Mouse (Mus musculus) heart, adult 8-10 months (tissue): ENCODE results near the gene Padi1. TPM values are rescaled to one million over a fixed set of nuclear protein-coding genes. Genes with fewer than 3 reads are reported as not detected.
A peak's percentile ranks its signal among the peaks of the same experiment; 100 is the strongest.

Experiments
- DNase-seq: peaks from one replicate; pipeline ENCODE4 v3.0.0; 2022; ENCODE audit warnings: low spot score
- total RNA-seq, 4 experiments: library from RNA; stranded (reverse); gene quantifications; 2 replicates each; pipeline ENCODE4 v1.2.4; 2022

The Padi1 gene
- total RNA-seq, 4 experiments from 2014 or later, result not detected

DNA sequence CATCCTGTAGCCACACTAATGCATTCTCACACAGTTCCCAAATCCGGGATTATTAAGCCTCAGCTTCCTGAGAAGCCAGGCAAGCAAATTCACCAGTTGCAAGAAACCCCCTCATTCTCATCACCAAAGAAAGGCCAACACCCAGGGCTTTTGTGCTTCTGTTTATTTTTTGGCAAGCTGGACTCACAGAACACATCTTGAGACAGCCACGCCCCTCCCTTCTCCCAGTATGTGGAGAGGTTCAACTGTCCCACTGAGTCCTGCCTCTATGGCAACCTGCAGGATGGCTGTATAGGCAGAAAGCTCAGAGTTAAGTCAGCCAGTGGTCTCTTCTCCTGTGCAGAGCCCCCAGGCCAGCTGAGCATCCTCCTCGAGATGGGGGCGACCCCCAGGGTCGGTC, 60.4 kb downstream of the Padi1 start:
- DNase-seq, result no peak

DNA sequence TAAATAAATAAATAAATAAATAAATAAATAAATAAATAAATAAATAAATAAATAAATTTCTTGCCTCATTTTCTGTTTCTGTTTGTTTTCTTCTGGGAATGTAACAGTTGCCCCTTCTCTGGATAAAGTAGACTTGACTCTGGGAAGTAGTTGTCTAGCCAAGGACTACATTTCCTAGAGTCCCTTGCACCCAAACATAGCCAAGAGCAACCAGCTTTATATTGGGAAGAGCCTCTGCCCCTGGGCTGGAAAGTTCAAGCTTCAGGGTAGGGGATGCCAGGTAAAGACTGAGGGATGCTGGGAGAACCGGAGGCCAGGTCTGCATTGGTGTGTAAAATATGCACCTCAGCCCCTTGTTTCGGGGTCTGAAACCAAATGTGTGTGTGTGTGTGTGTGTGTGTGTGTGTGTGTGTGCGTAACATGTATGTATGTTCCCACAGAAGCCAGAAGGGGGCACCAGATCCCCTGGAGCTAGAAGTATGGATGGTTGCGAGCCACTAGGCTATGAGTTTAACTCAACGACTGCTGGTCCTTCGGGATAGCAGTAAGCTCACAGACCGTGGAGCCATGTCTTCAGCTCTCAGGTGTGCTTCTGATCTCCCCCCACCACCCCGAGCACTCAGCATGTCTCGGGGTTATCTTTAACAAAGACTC, 61.2 kb downstream of the Padi1 start:
- DNase-seq, result no peak

DNA sequence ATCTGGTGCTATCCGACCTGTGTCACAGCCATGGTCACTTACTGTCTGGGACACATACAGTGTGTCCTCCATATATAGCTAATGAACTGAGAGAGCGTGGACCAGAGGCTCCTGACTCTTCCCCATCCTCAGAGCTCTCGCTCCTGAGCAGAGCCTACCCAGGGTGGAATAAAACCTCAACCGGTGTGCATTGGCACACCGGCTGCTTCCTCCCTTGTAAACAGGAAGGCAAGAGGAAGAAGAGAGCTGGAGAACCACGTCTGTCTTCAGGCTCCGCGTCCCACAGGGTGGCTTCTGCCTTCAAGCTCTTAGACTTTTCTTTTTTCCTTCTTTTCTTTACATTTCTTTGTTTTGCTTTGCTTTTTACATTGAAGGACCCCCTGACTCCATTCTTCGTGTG, 62.8 kb downstream of the Padi1 start:
- DNase-seq, result no peak

DNA sequence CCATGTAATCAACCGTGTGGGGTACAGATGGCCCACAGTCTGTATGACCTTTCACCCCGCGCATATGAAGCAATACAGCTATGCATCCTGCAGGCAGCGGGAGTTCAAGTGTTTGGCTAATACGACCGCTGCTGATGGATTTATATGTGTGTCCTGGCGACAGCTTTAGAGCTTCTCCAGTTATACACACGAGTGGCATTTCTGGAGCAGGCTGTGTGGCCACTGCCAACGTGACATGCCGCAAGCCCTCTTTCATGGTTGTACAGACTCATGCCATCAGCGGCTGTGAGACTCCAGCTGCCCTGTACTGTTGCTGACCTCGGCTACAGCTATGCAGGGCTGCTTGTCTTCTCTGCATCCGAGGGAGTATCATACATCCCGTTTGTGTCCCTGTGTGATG, 65.1 kb downstream of the Padi1 start:
- no peak for DNase-seq

DNA sequence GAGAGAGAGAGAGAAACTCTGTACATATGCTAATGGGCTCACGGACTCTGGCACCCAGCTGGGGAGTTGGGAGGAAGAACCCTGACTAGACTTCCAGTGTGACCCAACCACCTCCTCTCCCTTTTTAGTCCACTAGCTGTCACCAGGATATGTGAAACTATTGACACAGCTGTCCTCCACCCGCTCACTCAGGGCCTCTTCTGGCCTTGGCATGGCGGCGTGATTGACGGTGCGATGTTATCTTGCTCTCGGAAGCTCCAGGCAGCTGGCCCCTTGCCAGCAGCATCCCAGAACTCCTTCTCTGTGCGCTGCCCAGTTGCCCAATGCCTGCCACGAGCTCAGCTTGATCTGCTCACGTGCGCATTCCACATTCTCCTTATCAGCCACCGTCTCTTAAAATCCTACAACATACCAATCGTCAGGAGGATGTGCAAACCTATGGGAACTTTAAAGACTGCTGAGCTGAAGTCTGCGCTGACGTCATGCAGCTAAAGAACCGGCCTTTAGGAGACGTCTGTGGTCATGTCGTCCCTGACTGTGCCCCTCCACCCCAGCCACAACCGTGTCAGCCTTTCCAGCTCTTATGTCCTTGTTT, 65.7 kb downstream of the Padi1 start:
- no peak for DNase-seq

DNA sequence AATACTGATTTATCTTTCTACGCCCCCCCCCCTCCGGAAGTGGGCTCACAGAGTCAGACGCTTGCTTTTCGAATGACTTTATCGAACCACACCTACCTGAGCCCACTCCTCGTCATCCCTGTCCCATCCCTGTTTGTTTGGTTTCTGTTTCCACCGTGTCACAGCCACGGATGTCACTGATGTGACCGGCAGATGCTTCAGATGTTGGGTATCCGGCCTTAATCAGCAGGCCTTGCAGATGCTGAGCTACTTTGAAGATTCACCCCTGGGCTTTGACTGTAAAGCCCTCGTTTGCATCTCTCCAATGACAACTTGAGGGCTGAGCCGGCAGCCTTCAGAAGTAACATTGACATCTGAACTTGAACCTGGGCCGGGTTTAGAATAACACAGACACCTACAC, 69.0 kb downstream of the Padi1 start:
- DNase-seq, result no peak

DNA sequence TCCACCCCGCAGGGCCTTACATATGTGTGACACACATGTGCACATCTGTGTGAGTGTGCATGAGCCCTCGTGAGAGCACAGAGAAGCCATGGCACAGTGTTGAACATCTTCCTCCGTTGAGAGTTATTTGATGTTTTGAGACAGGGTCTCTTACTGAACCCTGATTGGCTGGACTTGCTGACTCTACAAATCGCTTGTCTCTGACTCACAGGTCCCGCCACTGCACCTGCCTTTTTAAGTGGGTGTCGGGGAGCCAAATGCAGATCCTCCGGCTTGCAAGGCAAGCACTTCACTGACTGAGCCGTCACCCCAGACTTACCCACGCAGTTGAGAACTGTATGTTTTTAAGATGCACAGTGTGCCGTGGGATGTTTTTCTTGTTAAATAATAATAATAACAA, 69.7 kb downstream of the Padi1 start:
- DNase-seq, result no peak

DNA sequence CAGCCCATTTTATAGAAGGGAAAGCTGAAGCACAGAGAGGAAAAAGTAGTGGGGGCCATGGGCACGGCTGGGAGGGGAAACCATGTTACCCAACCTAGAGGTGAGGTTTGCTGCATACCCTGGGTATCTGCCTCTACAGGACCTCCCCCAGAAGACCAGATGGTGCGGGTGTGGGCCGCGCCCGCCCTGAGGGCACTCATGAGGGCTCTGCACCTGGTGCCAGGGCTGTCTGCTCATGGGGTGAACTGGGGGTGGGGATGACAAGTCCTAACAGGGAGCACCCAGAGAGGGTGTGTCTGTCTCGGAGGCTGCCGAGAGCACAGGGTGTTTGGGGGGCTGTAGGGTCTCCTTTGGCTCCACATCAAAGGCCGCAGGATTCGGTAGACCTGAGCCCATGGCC, 70.7 kb downstream of the Padi1 start:
- DNase-seq, result no peak

DNA sequence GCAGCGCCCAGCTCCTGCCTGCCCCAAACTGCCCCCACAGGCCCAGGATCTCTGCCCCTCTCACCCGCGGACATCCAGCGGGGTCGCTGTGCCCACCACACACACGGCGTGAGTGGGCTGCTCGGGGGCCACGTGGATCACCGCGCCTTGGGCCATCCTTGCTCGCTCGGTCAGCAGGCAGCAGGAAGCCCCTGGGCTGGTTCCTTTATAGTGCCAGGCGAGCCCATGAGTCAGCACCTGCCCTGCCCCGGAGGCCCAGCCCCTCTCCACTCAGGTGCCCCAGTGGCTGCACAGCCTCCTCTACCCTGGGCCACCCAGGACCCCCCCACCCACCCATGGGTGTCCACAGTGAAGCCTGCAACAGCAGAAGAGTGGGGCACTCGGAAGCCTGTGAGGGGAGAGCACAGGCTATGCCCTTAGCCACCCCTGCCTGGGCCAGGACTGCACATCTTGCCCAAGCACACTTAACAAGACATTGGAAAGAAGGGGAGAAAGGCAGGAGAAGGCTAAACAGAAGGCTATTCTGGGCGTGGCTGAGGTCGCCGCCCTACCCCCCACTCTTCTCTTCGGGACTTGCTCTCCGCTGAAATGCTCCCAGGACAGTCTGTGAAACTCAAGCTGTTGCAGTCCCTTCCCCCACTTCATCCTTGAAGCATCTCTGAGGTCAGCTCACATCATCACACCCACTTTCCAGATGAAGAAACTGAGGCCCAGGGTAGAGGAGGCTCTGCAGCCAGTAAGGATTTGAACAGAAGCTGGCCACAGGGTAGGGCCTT, 71.4 kb downstream of the Padi1 start, which contains the start of gene Padi4:
TSS of gene Padi4 (minus strand) at position 212 of the 776 bp plus-strand sequence.
- no peak for DNase-seq

DNA sequence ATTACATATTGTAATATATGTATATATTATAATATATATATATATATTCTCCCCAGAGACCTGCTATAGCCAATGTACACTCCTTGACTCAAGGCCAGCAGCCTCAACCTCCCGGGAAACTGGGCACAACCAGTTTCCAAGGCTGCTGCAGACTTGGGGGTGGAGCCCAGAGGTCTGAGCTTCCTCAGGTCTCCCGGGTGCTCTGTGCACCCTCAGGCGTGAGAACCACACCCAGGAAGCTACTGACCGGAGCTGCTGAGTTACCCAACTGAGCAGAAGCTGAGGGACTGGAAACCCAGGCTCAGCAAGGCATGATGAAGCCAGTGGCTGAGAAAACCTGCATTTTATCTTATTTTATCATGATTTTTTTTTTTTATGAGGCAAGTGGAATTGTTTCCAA, 74.5 kb downstream of the Padi1 start:
- DNase-seq, result no peak

DNA sequence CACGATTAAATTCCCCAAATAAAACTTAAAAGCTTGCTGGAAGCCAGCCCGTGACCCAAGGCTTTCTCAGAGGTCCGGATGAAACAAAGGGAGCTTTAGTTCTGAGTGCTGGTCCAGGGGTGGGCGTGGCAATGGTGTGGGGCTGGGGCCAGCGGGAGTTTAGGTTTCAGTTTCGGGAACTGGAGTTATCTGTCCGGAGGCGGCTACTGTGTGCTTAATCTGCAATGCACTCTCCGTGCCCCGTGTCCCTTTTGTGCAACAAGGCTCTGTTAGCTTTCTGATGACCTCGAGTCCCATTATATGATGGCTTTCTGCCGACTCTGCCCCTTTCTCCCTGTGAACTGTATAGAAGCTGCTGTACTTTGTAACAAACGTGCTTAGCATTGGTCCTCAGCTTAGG, 75.1 kb downstream of the Padi1 start:
- peak; percentile 58 for DNase-seq

DNA sequence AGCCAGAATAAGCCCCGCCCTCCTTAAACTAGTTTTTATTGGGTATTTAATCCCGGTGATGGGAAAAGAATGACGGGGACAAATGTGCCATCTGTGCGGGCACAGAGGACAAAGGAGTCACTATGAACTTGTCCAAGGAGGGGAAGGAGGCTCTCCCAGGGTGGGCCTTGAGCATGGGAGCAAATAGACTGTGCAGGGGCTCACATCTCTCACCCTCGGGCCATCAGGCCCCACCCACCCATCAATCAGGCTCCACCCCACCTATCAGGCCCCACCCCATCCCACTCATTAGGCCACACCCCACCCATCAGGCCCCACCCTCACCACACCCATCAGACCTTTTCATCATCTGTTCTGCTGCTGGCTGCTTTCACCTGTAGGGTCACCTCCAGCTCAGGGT, 76.6 kb downstream of the Padi1 start:
- no peak for DNase-seq

DNA sequence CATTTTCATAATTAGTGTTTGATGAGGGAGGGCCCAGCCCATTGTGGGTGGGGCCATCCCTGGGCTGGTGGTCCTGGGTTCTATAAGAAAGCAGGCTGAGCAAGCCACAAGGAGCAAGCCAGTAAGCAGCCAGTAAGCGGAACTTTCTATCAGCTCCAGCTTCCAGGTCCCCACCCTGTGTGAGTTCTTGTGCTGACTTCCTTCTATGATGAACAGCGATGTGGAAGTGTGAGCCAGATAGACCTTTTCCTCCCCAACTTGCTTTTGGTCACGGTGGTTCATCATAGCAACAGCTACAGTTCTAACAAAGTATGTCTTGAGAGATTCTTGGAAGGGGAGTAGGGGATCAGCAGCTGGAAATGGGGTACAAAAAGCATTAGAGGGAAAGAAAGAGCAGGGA, 79.6 kb downstream of the Padi1 start:
- no peak for DNase-seq

DNA sequence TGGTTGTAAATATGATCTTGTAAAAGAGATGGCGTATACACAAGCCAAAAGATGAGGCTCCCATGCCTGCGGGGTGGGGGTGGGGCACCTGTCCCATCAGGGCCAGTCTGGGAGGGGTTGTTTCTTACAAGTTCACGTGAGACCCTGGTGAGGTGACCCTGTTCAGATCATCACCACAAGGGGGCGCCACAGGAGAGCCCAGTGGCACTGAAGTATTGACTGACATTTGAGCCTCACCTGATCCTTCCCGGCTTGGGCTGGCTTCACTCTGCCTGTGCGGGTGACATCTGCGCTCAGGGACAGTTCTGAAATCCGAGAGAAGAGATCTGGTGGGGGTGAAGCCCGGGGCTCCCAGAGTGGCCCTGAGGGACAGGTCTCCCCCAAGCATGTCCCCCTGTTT, 82.4 kb downstream of the Padi1 start:
- DNase-seq, result peak; percentile 24

Other genes with a start within 250 kb of the Padi1 start
- 10 to 100 TPM; 59.6 to 80.5 (median 71.9) TPM for gene Arhgef10l, start 179.8 kb downstream of the Padi1 start, total RNA-seq
- gene Rcc2, start 145.2 kb downstream of the Padi1 start, total RNA-seq, result 10 to 100 TPM; 11.4 to 12.5 (median 11.9) TPM
- not detected for gene Padi6, start 103.1 kb downstream of the Padi1 start, total RNA-seq
- 1 to 10 TPM in 1 of 4 experiments, under 1 TPM in 3; 0.24 to 5.3 (median 0.27) TPM for gene Padi4, start 71.5 kb downstream of the Padi1 start, total RNA-seq
- under 1 TPM; 0.09 to 0.34 (median 0.13) TPM for gene Padi3, start 35.1 kb downstream of the Padi1 start, total RNA-seq
- gene Padi2, start 60.6 kb upstream of the Padi1 start, total RNA-seq, result 1 to 10 TPM in 3 of 4 experiments, under 1 TPM in 1; 0.72 to 1.3 (median 1.2) TPM
- 1,000 to 10,000 TPM; 1,293 to 1,379 (median 1,312) TPM for gene Sdhb, start 115.4 kb upstream of the Padi1 start, total RNA-seq
- gene Atp13a2, start 141.1 kb upstream of the Padi1 start, total RNA-seq, result 10 to 100 TPM; 12.3 to 17.2 (median 15.6) TPM
- gene Mfap2, start 164.6 kb upstream of the Padi1 start, total RNA-seq, result 1 to 10 TPM; 1.7 to 2.8 (median 2.2) TPM
- gene Crocc, start 214.8 kb upstream of the Padi1 start, total RNA-seq, result 1 to 10 TPM; 3.5 to 6.8 (median 5.3) TPM
- 10 to 100 TPM; 14.7 to 18.2 (median 15.9) TPM for gene Necap2, start 232.6 kb upstream of the Padi1 start, total RNA-seq
- not detected for gene Spata21, start 242.6 kb upstream of the Padi1 start, total RNA-seq